Mouse (Mus musculus) stomach, embryonic 15.5 days (tissue): ENCODE results near the gene Lmf1. TPM values are rescaled to one million over a fixed set of nuclear protein-coding genes. Genes with fewer than 3 reads are reported as not detected.

Source experiments
- ATAC-seq: fragments of 200-750 bp; cut with Nextera tagmentation; 2 replicates; pipeline ENCODE4 v1.8.0; 2017; ENCODE audit warnings: low read depth, moderate number of reproducible peaks, moderate TSS enrichment; ENCODE audit not compliant: insufficient read depth, low FRiP score
- H3K27ac ChIP-seq: fragments of 300-500 bp; sonication (generic); 2 replicates; pipeline ENCODE4 v1.5.1; 2015; ENCODE audit warnings: mild to moderate bottlenecking, inconsistent platforms
- H3K27me3 ChIP-seq: fragments of 300-500 bp; sonication (generic); replicated peaks from 2 replicates; pipeline ENCODE4 v1.6.1; 2015; ENCODE audit warnings: inconsistent platforms
- H3K36me3 ChIP-seq: fragments of 300-500 bp; sonication (generic); 2 replicates; pipeline ENCODE4 v1.6.1; 2015; ENCODE audit warnings: inconsistent platforms
- H3K4me1 ChIP-seq: fragments of 300-500 bp; sonication (generic); 2 replicates; pipeline ENCODE4 v1.6.1; 2015; ENCODE audit warnings: inconsistent platforms
- H3K4me2 ChIP-seq: fragments of 300-500 bp; sonication (generic); 2 replicates; pipeline ENCODE4 v1.6.1; 2015; ENCODE audit warnings: mild to moderate bottlenecking, inconsistent platforms
- H3K4me3 ChIP-seq: fragments of 300-500 bp; sonication (generic); replicated peaks from 2 replicates; pipeline ENCODE4 v1.5.1; 2015; ENCODE audit warnings: inconsistent platforms
- H3K9ac ChIP-seq: fragments of 300-500 bp; sonication (generic); 2 replicates; pipeline ENCODE4 v1.6.1; 2015; ENCODE audit warnings: inconsistent platforms
- H3K9me3 ChIP-seq: fragments of 300-500 bp; sonication (generic); 2 replicates; pipeline ENCODE4 v1.6.1; 2016; ENCODE audit warnings: inconsistent platforms
- WGBS: fragments of 180-500 bp; shearing (Covaris S2); methylation state at CpG from one replicate; pipeline ENCODE4 v1.1.7; 2015; 5-methylcytosine and 5-hydroxymethylcytosine counted together
- polyA plus RNA-seq: library from polyadenylated mRNA; unstranded; fragments of >200 nt; fragmentation: Nextera tagmentation; extraction: Ambion mirVana; gene quantifications from 2 replicates; pipeline ENCODE4 v1.2.1, GENCODE M21; 2015

Gene Lmf1
- polyA plus RNA-seq, 1 experiment from 2014 or later = 27.4 TPM

DNA sequence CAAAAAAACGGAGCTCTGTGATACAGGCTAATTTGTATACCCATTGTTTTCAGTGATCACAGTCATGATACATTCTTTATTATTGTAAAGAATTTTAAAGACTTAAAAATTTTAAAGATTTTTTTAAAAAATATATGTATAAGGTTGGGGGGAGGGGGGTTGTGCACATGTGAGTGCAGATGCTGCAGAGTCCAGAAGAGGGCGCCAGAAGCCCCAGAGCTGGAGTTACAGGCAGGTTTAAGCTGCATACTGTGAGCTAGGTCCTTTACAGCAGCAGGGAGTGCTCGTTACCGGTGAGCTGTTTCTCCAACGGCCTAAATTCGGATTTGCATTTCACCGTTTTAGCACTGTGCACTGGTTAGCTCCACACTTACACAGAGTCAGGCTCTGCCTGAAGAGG, 71.8 kb downstream of the Lmf1 start:
- Histone ChIP-seq H3K9ac (no peak overlapping the region), H3K4me3 (no peak overlapping the region), H3K4me2 (no peak overlapping the region), H3K27me3 (no peaks in the 10 kb centered on the region), H3K27ac (no peak overlapping the region), H3K4me1 (peaks cover 3% of the 10 kb centered on the region; the same call in 1 of the 2 replicates), H3K36me3 (no peaks in the 10 kb centered on the region), H3K9me3 (no peaks in the 10 kb centered on the region)
- ATAC-seq = no peak
- WGBS = 87% methylated on average over 7 of the region's 7 CpGs

DNA sequence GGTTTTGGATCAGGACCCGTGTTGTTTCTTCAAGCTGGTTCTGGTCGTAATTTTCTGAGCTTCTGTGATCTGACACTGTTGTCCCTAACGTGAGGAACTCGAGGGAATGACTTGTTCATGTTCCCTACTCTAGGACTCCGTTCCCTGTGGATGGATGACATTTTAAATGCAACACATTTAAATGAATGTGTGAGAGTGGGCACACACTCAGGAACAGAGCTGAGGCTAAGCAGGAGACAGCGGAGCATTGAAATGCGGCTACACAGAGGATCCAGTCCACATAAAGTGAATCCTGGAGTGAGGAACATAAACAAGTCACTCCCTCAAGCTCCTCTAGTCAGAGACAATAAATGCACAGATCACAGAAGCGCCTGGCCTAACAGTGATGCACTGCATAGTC, 73.4 kb downstream of the Lmf1 start:
- peaks cover 18% of the 10 kb centered on the region for H3K4me1 ChIP-seq
- no peaks in the 10 kb centered on the region for H3K36me3 ChIP-seq
- H3K27me3 ChIP-seq = no peaks in the 10 kb centered on the region
- 75% methylated on average over 8 of the region's 8 CpGs for WGBS
- no peak overlapping the region for H3K27ac ChIP-seq
- H3K4me2 ChIP-seq = no peak overlapping the region
- H3K4me3 ChIP-seq = no peak overlapping the region
- ATAC-seq = no peak
- no peak overlapping the region for H3K9ac ChIP-seq
- H3K9me3 ChIP-seq = no peaks in the 10 kb centered on the region

DNA sequence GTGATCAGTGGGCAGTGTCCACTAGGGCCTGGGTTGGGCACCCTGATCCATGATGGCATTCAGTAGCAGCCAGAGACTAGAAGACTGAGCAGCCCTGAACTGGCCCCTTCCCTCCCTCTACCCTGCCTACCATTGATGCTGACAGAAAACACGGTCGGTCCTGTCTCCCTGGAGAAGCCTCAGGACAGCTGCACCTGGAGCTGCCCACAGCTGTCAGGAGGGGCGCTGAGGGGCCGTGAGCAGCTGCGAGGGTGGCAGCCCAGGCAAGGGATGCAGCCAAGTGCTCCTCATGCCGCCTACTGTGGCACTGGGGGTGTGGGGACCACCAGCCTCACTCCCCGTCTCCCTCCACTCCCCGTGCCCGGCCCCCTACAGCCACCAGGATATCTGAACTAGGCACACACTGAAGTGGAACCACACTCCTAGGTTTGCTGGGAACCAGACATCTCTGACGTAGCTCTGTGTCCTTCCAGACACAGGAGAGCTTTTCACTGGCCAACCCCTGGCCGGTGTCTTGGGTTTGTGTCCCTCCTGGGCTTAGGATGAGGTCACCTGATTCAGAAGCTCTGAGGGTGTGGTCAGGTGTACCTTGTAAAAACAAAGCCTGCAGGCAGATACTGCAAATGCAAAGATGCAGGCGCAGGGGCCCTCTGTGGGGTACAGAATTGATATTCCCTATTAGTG, 77.4 kb downstream of the Lmf1 start:
- no peak overlapping the region for H3K9ac ChIP-seq
- 40% methylated on average over 12 of the region's 12 CpGs for WGBS

DNA sequence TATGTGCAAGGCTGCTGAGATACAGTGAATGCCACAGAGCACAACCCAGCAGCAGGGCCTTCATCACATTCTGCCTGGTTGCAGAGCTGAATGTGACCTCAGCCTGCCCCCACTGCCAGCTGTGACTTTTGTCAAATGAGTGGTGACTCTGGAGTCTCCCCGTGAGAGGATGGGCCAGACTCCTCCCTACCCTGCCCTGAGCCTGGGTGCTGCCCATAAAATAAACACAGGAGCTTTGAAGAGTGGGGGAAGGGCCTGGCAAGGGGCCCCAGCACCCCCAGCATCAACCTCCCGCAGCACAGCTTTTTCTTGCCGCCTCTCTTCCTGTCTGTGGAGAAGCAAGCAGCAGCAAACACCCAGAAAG, 77.9 kb downstream of the Lmf1 start:
- peak; percentile 64; the same call in 1 of the 2 replicates for ATAC-seq
- H3K9me3 ChIP-seq = no peaks in the 10 kb centered on the region
- no peak overlapping the region for H3K9ac ChIP-seq
- H3K27me3 ChIP-seq = no peaks in the 10 kb centered on the region
- no peaks in the 10 kb centered on the region for H3K36me3 ChIP-seq
- 9% methylated on average over 3 of the region's 3 CpGs for WGBS
- H3K27ac ChIP-seq = peak overlapping the region; percentile 75
- H3K4me3 ChIP-seq = no peak overlapping the region
- no peak overlapping the region for H3K4me2 ChIP-seq
- H3K4me1 ChIP-seq = peaks cover 15% of the 10 kb centered on the region

More for the DNA sequence above, 77.4 kb downstream of the Lmf1 start:
- peaks cover 15% of the 10 kb centered on the region for H3K4me1 ChIP-seq
- no peaks in the 10 kb centered on the region for H3K27me3 ChIP-seq
- H3K4me3 ChIP-seq = no peak overlapping the region
- peak; percentile 38; the same call in 1 of the 2 replicates for ATAC-seq
- H3K36me3 ChIP-seq = no peaks in the 10 kb centered on the region
- H3K4me2 ChIP-seq = no peak overlapping the region
- peak overlapping the region; percentile 75 for H3K27ac ChIP-seq
- H3K9me3 ChIP-seq = no peaks in the 10 kb centered on the region

DNA sequence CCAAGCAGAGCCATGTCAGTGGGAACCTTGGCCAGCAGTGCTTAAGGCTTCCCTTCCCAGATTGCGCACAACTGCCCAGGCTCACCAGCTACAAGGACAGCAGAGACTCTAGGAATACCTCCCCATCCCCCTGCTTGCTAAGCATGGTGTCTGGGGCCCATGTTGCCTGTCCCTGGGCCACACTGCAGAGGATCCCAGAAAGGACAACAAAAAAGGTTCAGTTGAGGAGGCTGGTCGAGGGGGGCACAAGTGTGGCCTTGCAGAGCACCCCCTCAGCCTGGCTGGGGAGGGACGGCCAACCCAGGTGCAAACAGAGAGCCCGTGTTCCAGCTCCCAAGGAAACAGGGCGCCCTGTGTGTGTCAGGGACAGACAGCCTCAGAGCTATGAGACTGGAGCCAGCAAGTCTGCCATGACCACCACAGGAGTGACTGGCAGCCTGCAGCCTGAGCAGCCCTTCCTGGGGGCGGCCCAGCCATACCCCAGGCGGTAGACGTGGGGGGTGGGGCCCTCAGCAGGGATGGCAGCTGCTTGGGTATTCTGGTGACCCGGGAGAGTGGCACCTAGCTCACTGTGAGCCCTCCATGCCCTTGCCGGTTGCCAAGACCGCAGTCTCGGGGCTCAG, 84.4 kb downstream of the Lmf1 start:
- WGBS = 56% methylated on average over 12 of the region's 12 CpGs
- Histone ChIP-seq H3K4me1 (0 out of 2 replicates have a peak, but pooled peaks cover 4% of the 10 kb centered on the region), H3K4me3 (no peak overlapping the region), H3K27ac (no peak overlapping the region), H3K36me3 (no peaks in the 10 kb centered on the region), H3K9me3 (no peaks in the 10 kb centered on the region), H3K27me3 (no peaks in the 10 kb centered on the region), H3K9ac (no peak overlapping the region), H3K4me2 (no peak overlapping the region)
- ATAC-seq = no peak

DNA sequence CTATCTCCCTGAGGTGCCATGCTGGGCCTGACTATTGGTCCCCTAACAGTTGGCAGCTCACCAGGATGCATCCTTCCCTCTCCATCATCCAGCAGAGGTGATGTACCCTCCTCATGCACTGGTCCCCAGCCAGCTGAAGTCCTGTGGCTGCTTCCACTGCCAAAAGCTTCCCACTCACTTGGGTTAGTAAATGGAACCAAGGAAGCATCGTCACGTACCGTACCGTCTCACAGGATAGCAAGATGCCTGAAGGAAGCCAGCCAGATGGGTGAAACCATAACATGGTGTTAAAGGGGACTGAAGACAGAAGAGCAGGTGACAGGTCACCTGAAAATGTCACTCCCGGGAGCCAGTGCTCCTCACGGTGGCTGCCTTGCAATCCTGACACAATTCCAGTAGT, 86.6 kb downstream of the Lmf1 start:
- Histone ChIP-seq H3K36me3 (no peaks in the 10 kb centered on the region), H3K27me3 (no peaks in the 10 kb centered on the region), H3K4me2 (no peak overlapping the region), H3K9me3 (no peaks in the 10 kb centered on the region), H3K9ac (no peak overlapping the region), H3K4me1 (0 out of 2 replicates have a peak, but pooled peaks cover 4% of the 10 kb centered on the region), H3K4me3 (no peak overlapping the region), H3K27ac (no peak overlapping the region)
- 87% methylated on average over 6 of the region's 6 CpGs for WGBS
- no peak for ATAC-seq

DNA sequence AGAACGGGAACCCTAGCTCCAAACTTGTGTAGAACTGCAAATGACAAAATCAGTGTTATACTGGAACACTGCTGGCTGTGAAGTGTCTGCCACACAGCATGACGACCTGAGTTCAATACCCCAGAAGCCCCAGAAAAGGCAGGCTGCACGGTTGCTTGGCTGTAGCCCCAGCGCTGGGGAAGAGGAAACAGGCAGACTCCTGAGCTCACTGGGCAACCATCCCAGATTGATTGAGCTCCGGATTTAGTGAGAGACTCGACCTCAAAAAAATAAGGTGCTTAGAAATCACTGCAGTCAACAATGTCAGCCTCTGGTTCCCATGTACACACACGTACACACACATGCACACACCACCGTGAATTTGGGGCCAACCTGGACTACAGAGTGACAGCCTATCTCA, 87.0 kb downstream of the Lmf1 start:
- Histone ChIP-seq H3K4me2 (no peak overlapping the region), H3K9ac (no peak overlapping the region), H3K27me3 (no peaks in the 10 kb centered on the region), H3K27ac (no peak overlapping the region), H3K36me3 (no peaks in the 10 kb centered on the region), H3K4me3 (no peak overlapping the region), H3K4me1 (0 out of 2 replicates have a peak, but pooled peaks cover 4% of the 10 kb centered on the region), H3K9me3 (no peaks in the 10 kb centered on the region)
- 67% methylated on average over 8 of the region's 8 CpGs for WGBS
- ATAC-seq = no peak

DNA sequence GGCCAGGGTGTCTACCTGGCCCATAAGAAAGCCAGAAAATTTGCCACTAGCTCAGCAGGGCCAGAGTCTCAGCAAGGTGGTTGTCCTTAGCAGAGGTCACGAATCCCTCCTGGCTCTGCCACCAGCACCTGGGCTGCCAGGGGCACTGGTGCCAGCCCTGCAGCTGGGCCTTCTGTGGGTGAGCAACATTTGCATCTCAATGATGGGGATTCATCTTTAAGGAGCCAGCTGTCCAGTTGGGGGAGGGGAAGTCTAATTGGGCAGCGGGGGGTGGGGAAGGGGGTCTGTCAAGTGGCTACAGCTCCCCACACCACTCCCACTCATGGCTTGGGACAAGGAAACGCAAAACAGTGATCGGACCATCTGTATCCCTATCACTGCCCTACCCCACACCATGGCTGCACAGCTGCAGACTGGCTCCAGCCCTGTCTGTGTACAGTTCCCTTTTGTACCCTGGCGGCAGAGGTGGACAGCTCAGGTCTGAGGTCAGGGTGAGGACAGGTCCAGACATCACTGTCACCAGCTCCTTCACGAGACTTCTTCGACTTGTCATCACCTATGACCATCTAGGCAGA, 89.7 kb downstream of the Lmf1 start:
- no peak overlapping the region for H3K4me2 ChIP-seq
- H3K4me1 ChIP-seq = no peaks in the 10 kb centered on the region
- H3K9ac ChIP-seq = no peak overlapping the region
- no peaks in the 10 kb centered on the region for H3K27me3 ChIP-seq
- WGBS = 79% methylated on average over 7 of the region's 7 CpGs
- no peak for ATAC-seq
- H3K4me3 ChIP-seq = no peak overlapping the region
- no peak overlapping the region for H3K27ac ChIP-seq
- H3K9me3 ChIP-seq = no peaks in the 10 kb centered on the region
- H3K36me3 ChIP-seq = no peaks in the 10 kb centered on the region

DNA sequence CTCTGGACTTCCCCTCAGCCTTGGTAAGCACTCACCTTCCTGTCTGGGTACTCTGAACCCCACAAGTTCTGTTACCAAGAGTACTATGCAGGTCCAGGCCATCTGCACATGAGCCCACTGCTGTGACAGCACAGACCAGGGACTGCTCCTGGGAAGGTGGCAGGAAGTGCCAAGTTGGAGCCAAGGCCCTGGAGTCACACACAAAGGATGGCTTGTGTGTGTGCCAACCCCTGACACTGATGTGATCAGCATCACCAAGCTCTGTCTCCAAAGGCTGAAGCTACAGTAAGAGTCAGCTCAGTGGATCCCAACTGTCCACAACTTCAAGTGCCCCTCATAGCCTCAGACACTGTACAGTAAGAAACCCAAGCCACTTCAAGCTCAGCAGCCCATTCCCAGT, 94.1 kb downstream of the Lmf1 start:
- Histone ChIP-seq H3K4me2 (no peak overlapping the region), H3K27me3 (no peaks in the 10 kb centered on the region), H3K4me1 (no peaks in the 10 kb centered on the region), H3K36me3 (no peaks in the 10 kb centered on the region), H3K4me3 (no peak overlapping the region), H3K9ac (no peak overlapping the region), H3K9me3 (no peaks in the 10 kb centered on the region), H3K27ac (no peak overlapping the region)
- no peak for ATAC-seq

DNA sequence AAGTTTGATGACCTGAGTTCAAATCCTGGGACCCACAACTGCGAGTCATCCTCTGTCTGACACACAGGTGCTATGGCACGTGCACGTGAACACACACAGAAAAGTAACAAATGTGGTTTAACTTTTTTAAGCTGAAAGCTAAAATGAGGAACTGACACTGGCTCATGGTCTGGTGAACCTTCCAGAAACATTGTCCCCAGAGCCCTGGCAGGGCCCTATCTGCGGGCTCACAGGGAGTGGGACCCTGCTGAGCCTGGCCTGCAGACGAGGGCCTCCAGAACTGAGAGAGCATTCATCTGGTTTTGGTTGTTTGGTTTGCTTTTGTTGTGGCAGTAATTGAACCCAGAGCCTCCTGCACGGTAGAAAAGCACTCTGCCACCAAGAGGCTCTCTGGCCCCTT, 99.1 kb downstream of the Lmf1 start:
- no peak for ATAC-seq
- Histone ChIP-seq H3K9me3 (no peaks in the 10 kb centered on the region), H3K4me2 (no peak overlapping the region), H3K36me3 (no peaks in the 10 kb centered on the region), H3K9ac (no peak overlapping the region), H3K4me1 (no peaks in the 10 kb centered on the region), H3K27ac (no peak overlapping the region), H3K4me3 (no peak overlapping the region), H3K27me3 (no peaks in the 10 kb centered on the region)
- WGBS = 70% methylated on average over 6 of the region's 6 CpGs

DNA sequence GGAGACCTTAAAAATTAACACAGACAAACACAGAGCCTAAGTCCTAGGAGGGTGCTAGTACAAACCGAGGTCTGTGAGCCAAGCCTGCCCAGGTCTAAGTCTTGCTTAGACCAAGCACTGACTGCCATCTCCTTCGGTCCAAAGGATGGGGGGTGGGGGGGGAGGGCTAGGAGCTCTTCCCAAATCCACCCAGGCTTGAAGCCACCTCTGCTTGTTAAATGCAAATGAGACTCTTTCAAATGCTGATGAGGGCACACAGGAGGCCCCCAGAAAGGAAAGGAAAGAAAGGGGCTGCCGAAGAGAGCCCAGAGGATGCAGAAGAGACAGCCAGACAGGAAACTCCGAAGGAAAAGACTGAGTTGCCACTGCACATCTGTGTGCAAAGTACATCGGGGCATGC, 100.9 kb downstream of the Lmf1 start:
- no peak overlapping the region for H3K4me3 ChIP-seq
- ATAC-seq = no peak
- WGBS = 14% methylated on average over 5 of the region's 5 CpGs

DNA sequence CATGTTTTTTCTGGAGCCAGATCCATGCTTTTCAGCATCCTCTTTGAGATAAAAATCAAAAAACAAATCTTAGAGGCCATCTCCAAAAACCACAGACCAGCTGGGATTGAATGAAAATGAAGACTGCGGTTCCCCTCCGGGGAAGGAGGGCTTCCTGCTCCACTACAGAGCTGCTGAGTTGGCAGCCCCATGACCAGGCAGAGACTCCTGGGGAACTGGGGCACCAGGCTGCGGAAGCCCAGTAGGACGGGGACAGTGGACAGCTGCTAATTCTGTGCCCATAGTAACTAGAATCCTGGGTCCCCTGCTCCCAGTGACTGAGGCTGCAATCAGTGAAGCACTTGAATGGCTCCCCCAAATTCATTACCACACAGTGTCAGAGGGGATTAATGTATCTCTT, 102.8 kb downstream of the Lmf1 start:
- H3K36me3 ChIP-seq = no peaks in the 10 kb centered on the region
- no peak for ATAC-seq
- no peak overlapping the region for H3K4me3 ChIP-seq
- no peak overlapping the region for H3K4me2 ChIP-seq
- 79% methylated on average over 4 of the region's 4 CpGs for WGBS
- H3K27me3 ChIP-seq = no peaks in the 10 kb centered on the region; the same call in 1 of the 2 replicates
- no peak overlapping the region for H3K27ac ChIP-seq
- no peak overlapping the region for H3K9ac ChIP-seq
- H3K9me3 ChIP-seq = no peaks in the 10 kb centered on the region
- H3K4me1 ChIP-seq = no peaks in the 10 kb centered on the region

More for the DNA sequence above, 100.9 kb downstream of the Lmf1 start:
- H3K27me3 ChIP-seq = no peaks in the 10 kb centered on the region
- no peaks in the 10 kb centered on the region for H3K36me3 ChIP-seq
- H3K4me1 ChIP-seq = no peaks in the 10 kb centered on the region
- no peak overlapping the region for H3K4me2 ChIP-seq
- no peaks in the 10 kb centered on the region for H3K9me3 ChIP-seq
- no peak overlapping the region for H3K9ac ChIP-seq
- no peak overlapping the region for H3K27ac ChIP-seq
